Mouse (Mus musculus): ENCODE measurements around the gene Ak2. TPM values are rescaled to one million over a fixed set of nuclear protein-coding genes. Genes with fewer than 3 reads are reported as not detected.
A peak's percentile ranks its signal among the peaks of the same experiment; 100 is the strongest.

Ak2 gene
- total RNA-seq, 2 experiments from 2014 or later, result 47.7 to 55.3 TPM

- peak; percentile 50 for DNase-seq
Observed at GRCm38 (mm10) chr4:129011604-129012121, 19.9 kb downstream of the Ak2 start.

GRCm38 (mm10) chr4:129013151-129013864 lies 21.6 kb downstream of the Ak2 start:
- DNase-seq, result no peak

- DNase-seq, result peak; percentile 43
Observed at GRCm38 (mm10) chr4:129016329-129016728, 24.6 kb downstream of the Ak2 start.

GRCm38 (mm10) chr4:129017150-129017549 lies 25.4 kb downstream of the Ak2 start:
- DNase-seq, result no peak

GRCm38 (mm10) chr4:129018788-129019435 lies 27.2 kb downstream of the Ak2 start:
- DNase-seq, result no peak

- no peak for DNase-seq
Observed at GRCm38 (mm10) chr4:129019788-129020187, 28.0 kb downstream of the Ak2 start.

GRCm38 (mm10) chr4:129020454-129020853 lies 28.7 kb downstream of the Ak2 start:
- DNase-seq, result peak; percentile 94

- DNase-seq, result no peak
Observed at GRCm38 (mm10) chr4:129021426-129021825, 29.7 kb downstream of the Ak2 start.

- no peak for DNase-seq
Observed at GRCm38 (mm10) chr4:129021886-129022285, 30.1 kb downstream of the Ak2 start.

- DNase-seq, result no peak
Observed at GRCm38 (mm10) chr4:129023884-129024283, 32.1 kb downstream of the Ak2 start.

- peak; percentile 49 for DNase-seq
Observed at GRCm38 (mm10) chr4:129024775-129025174, 33.0 kb downstream of the Ak2 start.

- DNase-seq, result no peak
Observed at GRCm38 (mm10) chr4:129025707-129026106, 33.9 kb downstream of the Ak2 start.

GRCm38 (mm10) chr4:129030746-129031145 lies 39.0 kb downstream of the Ak2 start:
- no peak for DNase-seq

- DNase-seq, result no peak
Observed at GRCm38 (mm10) chr4:129031408-129031965, 39.7 kb downstream of the Ak2 start.

- DNase-seq, result no peak
Observed at GRCm38 (mm10) chr4:129032133-129032962, 40.6 kb downstream of the Ak2 start.

GRCm38 (mm10) chr4:129032963-129033951 lies 41.5 kb downstream of the Ak2 start:
- peak; percentile 61 for DNase-seq

- DNase-seq, result no peak
Observed at GRCm38 (mm10) chr4:129034224-129034623, 42.5 kb downstream of the Ak2 start.

GRCm38 (mm10) chr4:129034706-129035660 lies 43.2 kb downstream of the Ak2 start:
- peak; percentile 55 for DNase-seq

GRCm38 (mm10) chr4:129035851-129036445 lies 44.2 kb downstream of the Ak2 start:
- DNase-seq, result no peak

Data from gastrocnemius, postnatal 10 days (tissue).